Mouse (Mus musculus): Measurements from ENCODE around the gene Ccdc47. TPM values are rescaled to one million over a fixed set of nuclear protein-coding genes. Genes with fewer than 3 reads are reported as not detected.
"Not testable (repeated sequence)": the region's sequence is repeated elsewhere in the genome, so short reads cannot be mapped to it uniquely, and the experiment has no call there.

Gene Ccdc47
- polyA plus RNA-seq, 1 experiment = 68.3 TPM

GRCm38 (mm10) chr11:106201337-106202122 lies 14.6 kb downstream of the Ccdc47 start:
- no peak for TF ChIP-seq POLR2A (IDR thresholded peaks at IDR 0.05; ENCODE audit: extremely low read depth, insufficient read depth, low read length)
- no peak for TF ChIP-seq CTCF (IDR thresholded peaks at IDR 0.05; ENCODE audit: extremely low read depth, insufficient read depth, low read length)
- Histone ChIP-seq H3K4me1 (ENCODE audit: control insufficient read depth, insufficient read depth, low read length) (no peaks in the 10 kb centered on the region), H3K4me3 (ENCODE audit: insufficient read depth, low read length) (no peak overlapping the region), H3K27ac (ENCODE audit: insufficient read depth, low read length) (no peak overlapping the region)

- Histone ChIP-seq H3K4me3 (ENCODE audit: insufficient read depth, low read length) (no peak overlapping the region), H3K27ac (ENCODE audit: insufficient read depth, low read length) (no peak overlapping the region), H3K4me1 (ENCODE audit: control insufficient read depth, insufficient read depth, low read length) (no peaks in the 10 kb centered on the region)
- TF ChIP-seq CTCF (IDR thresholded peaks at IDR 0.05; ENCODE audit: extremely low read depth, insufficient read depth, low read length) (no peak), POLR2A (IDR thresholded peaks at IDR 0.05; ENCODE audit: extremely low read depth, insufficient read depth, low read length) (no peak)
Measured at GRCm38 (mm10) chr11:106200756-106201155, 15.4 kb downstream of the Ccdc47 start.

GRCm38 (mm10) chr11:106199997-106200396 lies 16.1 kb downstream of the Ccdc47 start:
- H3K4me3 ChIP-seq (ENCODE audit: insufficient read depth, low read length); H3K4me1 ChIP-seq (ENCODE audit: control insufficient read depth, insufficient read depth, low read length); H3K27ac ChIP-seq (ENCODE audit: insufficient read depth, low read length): not testable (repeated sequence)

- no peak for TF ChIP-seq CTCF (IDR thresholded peaks at IDR 0.05; ENCODE audit: extremely low read depth, insufficient read depth, low read length)
- TF ChIP-seq POLR2A (IDR thresholded peaks at IDR 0.05; ENCODE audit: extremely low read depth, insufficient read depth, low read length) = no peak
- Histone ChIP-seq H3K4me3 (ENCODE audit: insufficient read depth, low read length) (no peak overlapping the region), H3K4me1 (ENCODE audit: control insufficient read depth, insufficient read depth, low read length) (no peaks in the 10 kb centered on the region), H3K27ac (ENCODE audit: insufficient read depth, low read length) (no peak overlapping the region)
Measured at GRCm38 (mm10) chr11:106198277-106198676, 17.9 kb downstream of the Ccdc47 start.

- Histone ChIP-seq H3K4me1 (ENCODE audit: control insufficient read depth, insufficient read depth, low read length) (no peaks in the 10 kb centered on the region), H3K27ac (ENCODE audit: insufficient read depth, low read length) (no peak overlapping the region), H3K4me3 (ENCODE audit: insufficient read depth, low read length) (no peak overlapping the region)
- TF ChIP-seq POLR2A (IDR thresholded peaks at IDR 0.05; ENCODE audit: extremely low read depth, insufficient read depth, low read length) (no peak), CTCF (IDR thresholded peaks at IDR 0.05; ENCODE audit: extremely low read depth, insufficient read depth, low read length) (no peak)
Measured at GRCm38 (mm10) chr11:106195341-106195740, 20.8 kb downstream of the Ccdc47 start.

GRCm38 (mm10) chr11:106194891-106195290 lies 21.3 kb downstream of the Ccdc47 start:
- Histone ChIP-seq H3K4me3 (ENCODE audit: insufficient read depth, low read length) (no peak overlapping the region), H3K27ac (ENCODE audit: insufficient read depth, low read length) (no peak overlapping the region), H3K4me1 (ENCODE audit: control insufficient read depth, insufficient read depth, low read length) (no peaks in the 10 kb centered on the region)
- TF ChIP-seq CTCF (IDR thresholded peaks at IDR 0.05; ENCODE audit: extremely low read depth, insufficient read depth, low read length) = no peak
- TF ChIP-seq POLR2A (IDR thresholded peaks at IDR 0.05; ENCODE audit: extremely low read depth, insufficient read depth, low read length) = no peak

- Histone ChIP-seq H3K4me3 (ENCODE audit: insufficient read depth, low read length) (peak overlapping the region; percentile 41; the same call in 1 of the 2 replicates), H3K4me1 (ENCODE audit: control insufficient read depth, insufficient read depth, low read length) (no peaks in the 10 kb centered on the region), H3K27ac (ENCODE audit: insufficient read depth, low read length) (0 out of 2 replicates have a peak overlapping the region, but pooled peaks have one; percentile 7)
- no peak for TF ChIP-seq CTCF (IDR thresholded peaks at IDR 0.05; ENCODE audit: extremely low read depth, insufficient read depth, low read length)
- TF ChIP-seq POLR2A (IDR thresholded peaks at IDR 0.05; ENCODE audit: extremely low read depth, insufficient read depth, low read length) = no peak
Measured at GRCm38 (mm10) chr11:106194155-106194541, 22.0 kb downstream of the Ccdc47 start.

- TF ChIP-seq POLR2A (IDR thresholded peaks at IDR 0.05; ENCODE audit: extremely low read depth, insufficient read depth, low read length) = peak; percentile 90
- no peak for TF ChIP-seq CTCF (IDR thresholded peaks at IDR 0.05; ENCODE audit: extremely low read depth, insufficient read depth, low read length)
- Histone ChIP-seq H3K4me3 (ENCODE audit: insufficient read depth, low read length) (peak overlapping the region; percentile 41), H3K4me1 (ENCODE audit: control insufficient read depth, insufficient read depth, low read length) (no peaks in the 10 kb centered on the region), H3K27ac (ENCODE audit: insufficient read depth, low read length) (peak overlapping the region; percentile 7; the same call in 1 of the 2 replicates)
Measured at GRCm38 (mm10) chr11:106193371-106194154, 22.6 kb downstream of the Ccdc47 start.

GRCm38 (mm10) chr11:106192657-106193370 lies 23.3 kb downstream of the Ccdc47 start:
- no peak overlapping the region for H3K27ac ChIP-seq (ENCODE audit: insufficient read depth, low read length)
- peak overlapping the region; percentile 41 for H3K4me3 ChIP-seq (ENCODE audit: insufficient read depth, low read length)
- no peaks in the 10 kb centered on the region for H3K4me1 ChIP-seq (ENCODE audit: control insufficient read depth, insufficient read depth, low read length)
- TF ChIP-seq POLR2A (IDR thresholded peaks at IDR 0.05; ENCODE audit: extremely low read depth, insufficient read depth, low read length) (no peak), CTCF (IDR thresholded peaks at IDR 0.05; ENCODE audit: extremely low read depth, insufficient read depth, low read length) (no peak)
